Mouse (Mus musculus): ENCODE data around the gene Pcnx2. TPM values are rescaled to one million over a fixed set of nuclear protein-coding genes. Genes with fewer than 3 reads are reported as not detected.

Gene Pcnx2
- polyA plus RNA-seq, 1 experiment, result 0.45 TPM

GRCm38 (mm10) chr8:125768079-125768478 is 130.0 kb downstream of the Pcnx2 start:
- Histone ChIP-seq H3K4me1 (ENCODE audit: control insufficient read depth, insufficient read depth, low read length) (peaks cover under 1% of the 10 kb centered on the region), H3K27me3 (ENCODE audit: control insufficient read depth, insufficient read depth, low read length, poor library complexity, severe bottlenecking) (no peaks in the 10 kb centered on the region), H3K9ac (ENCODE audit: low read depth, poor library complexity, severe bottlenecking) (no peak overlapping the region), H3K36me3 (ENCODE audit: control insufficient read depth, insufficient read depth, low read length, poor library complexity, severe bottlenecking) (no peaks in the 10 kb centered on the region), H3K9me3 (replicated peaks; ENCODE audit: control insufficient read depth, insufficient read depth, low read length, poor library complexity, severe bottlenecking) (no peaks in the 10 kb centered on the region), H3K27ac (ENCODE audit: insufficient read depth, low read length) (no peak overlapping the region), H3K4me3 (ENCODE audit: low read depth, low read length) (no peak overlapping the region)
- TF ChIP-seq EP300 (IDR thresholded peaks at IDR 0.05; ENCODE audit: insufficient read depth, low read depth, low read length) (no peak), CTCF (IDR thresholded peaks at IDR 0.05; ENCODE audit: low read depth, low read length) (no peak), POLR2A (IDR thresholded peaks at IDR 0.05; ENCODE audit: insufficient read depth, low read length) (no peak)

GRCm38 (mm10) chr8:125763066-125763786 is 134.9 kb downstream of the Pcnx2 start:
- Histone ChIP-seq H3K9ac (ENCODE audit: low read depth, poor library complexity, severe bottlenecking) (no peak overlapping the region), H3K4me1 (ENCODE audit: control insufficient read depth, insufficient read depth, low read length) (no peaks in the 10 kb centered on the region), H3K27me3 (ENCODE audit: control insufficient read depth, insufficient read depth, low read length, poor library complexity, severe bottlenecking) (no peaks in the 10 kb centered on the region), H3K27ac (ENCODE audit: insufficient read depth, low read length) (no peak overlapping the region), H3K4me3 (ENCODE audit: low read depth, low read length) (no peak overlapping the region), H3K9me3 (replicated peaks; ENCODE audit: control insufficient read depth, insufficient read depth, low read length, poor library complexity, severe bottlenecking) (no peaks in the 10 kb centered on the region), H3K36me3 (ENCODE audit: control insufficient read depth, insufficient read depth, low read length, poor library complexity, severe bottlenecking) (no peaks in the 10 kb centered on the region)
- TF ChIP-seq CTCF (IDR thresholded peaks at IDR 0.05; ENCODE audit: low read depth, low read length) (no peak), EP300 (IDR thresholded peaks at IDR 0.05; ENCODE audit: insufficient read depth, low read depth, low read length) (no peak), POLR2A (IDR thresholded peaks at IDR 0.05; ENCODE audit: insufficient read depth, low read length) (no peak)

GRCm38 (mm10) chr8:125759022-125759421 is 139.1 kb downstream of the Pcnx2 start:
- no peak overlapping the region for H3K9ac ChIP-seq (ENCODE audit: low read depth, poor library complexity, severe bottlenecking)
- TF ChIP-seq POLR2A (IDR thresholded peaks at IDR 0.05; ENCODE audit: insufficient read depth, low read length) (no peak), CTCF (IDR thresholded peaks at IDR 0.05; ENCODE audit: low read depth, low read length) (peak; percentile 83)
- H3K27me3 ChIP-seq (ENCODE audit: control insufficient read depth, insufficient read depth, low read length, poor library complexity, severe bottlenecking), result no peaks in the 10 kb centered on the region
- no peak overlapping the region for H3K4me3 ChIP-seq (ENCODE audit: low read depth, low read length)
- no peaks in the 10 kb centered on the region for H3K36me3 ChIP-seq (ENCODE audit: control insufficient read depth, insufficient read depth, low read length, poor library complexity, severe bottlenecking)
- H3K4me1 ChIP-seq (ENCODE audit: control insufficient read depth, insufficient read depth, low read length), result no peaks in the 10 kb centered on the region
- no peak overlapping the region for H3K27ac ChIP-seq (ENCODE audit: insufficient read depth, low read length)
- no peaks in the 10 kb centered on the region for H3K9me3 ChIP-seq (replicated peaks; ENCODE audit: control insufficient read depth, insufficient read depth, low read length, poor library complexity, severe bottlenecking)

- Histone ChIP-seq H3K9ac (ENCODE audit: low read depth, poor library complexity, severe bottlenecking) (no peak overlapping the region), H3K27me3 (ENCODE audit: control insufficient read depth, insufficient read depth, low read length, poor library complexity, severe bottlenecking) (no peaks in the 10 kb centered on the region), H3K36me3 (ENCODE audit: control insufficient read depth, insufficient read depth, low read length, poor library complexity, severe bottlenecking) (no peaks in the 10 kb centered on the region), H3K9me3 (replicated peaks; ENCODE audit: control insufficient read depth, insufficient read depth, low read length, poor library complexity, severe bottlenecking) (no peaks in the 10 kb centered on the region), H3K4me1 (ENCODE audit: control insufficient read depth, insufficient read depth, low read length) (no peaks in the 10 kb centered on the region), H3K4me3 (ENCODE audit: low read depth, low read length) (no peak overlapping the region), H3K27ac (ENCODE audit: insufficient read depth, low read length) (no peak overlapping the region)
- TF ChIP-seq CTCF (IDR thresholded peaks at IDR 0.05; ENCODE audit: low read depth, low read length), result no peak
- no peak for TF ChIP-seq POLR2A (IDR thresholded peaks at IDR 0.05; ENCODE audit: insufficient read depth, low read length)
- TF ChIP-seq EP300 (IDR thresholded peaks at IDR 0.05; ENCODE audit: insufficient read depth, low read depth, low read length), result no peak
Measured at GRCm38 (mm10) chr8:125757106-125757496, 141.0 kb downstream of the Pcnx2 start.

GRCm38 (mm10) chr8:125756391-125757105 is 141.6 kb downstream of the Pcnx2 start:
- Histone ChIP-seq H3K9me3 (replicated peaks; ENCODE audit: control insufficient read depth, insufficient read depth, low read length, poor library complexity, severe bottlenecking) (no peaks in the 10 kb centered on the region), H3K27me3 (ENCODE audit: control insufficient read depth, insufficient read depth, low read length, poor library complexity, severe bottlenecking) (no peaks in the 10 kb centered on the region), H3K27ac (ENCODE audit: insufficient read depth, low read length) (no peak overlapping the region), H3K4me3 (ENCODE audit: low read depth, low read length) (no peak overlapping the region), H3K36me3 (ENCODE audit: control insufficient read depth, insufficient read depth, low read length, poor library complexity, severe bottlenecking) (no peaks in the 10 kb centered on the region), H3K4me1 (ENCODE audit: control insufficient read depth, insufficient read depth, low read length) (no peaks in the 10 kb centered on the region), H3K9ac (ENCODE audit: low read depth, poor library complexity, severe bottlenecking) (no peak overlapping the region)
- TF ChIP-seq CTCF (IDR thresholded peaks at IDR 0.05; ENCODE audit: low read depth, low read length) (no peak), POLR2A (IDR thresholded peaks at IDR 0.05; ENCODE audit: insufficient read depth, low read length) (no peak), EP300 (IDR thresholded peaks at IDR 0.05; ENCODE audit: insufficient read depth, low read depth, low read length) (no peak)

GRCm38 (mm10) chr8:125755896-125756295 is 142.2 kb downstream of the Pcnx2 start:
- Histone ChIP-seq H3K4me3 (ENCODE audit: low read depth, low read length) (no peak overlapping the region), H3K27me3 (ENCODE audit: control insufficient read depth, insufficient read depth, low read length, poor library complexity, severe bottlenecking) (no peaks in the 10 kb centered on the region), H3K27ac (ENCODE audit: insufficient read depth, low read length) (no peak overlapping the region), H3K9ac (ENCODE audit: low read depth, poor library complexity, severe bottlenecking) (no peak overlapping the region), H3K4me1 (ENCODE audit: control insufficient read depth, insufficient read depth, low read length) (no peaks in the 10 kb centered on the region), H3K36me3 (ENCODE audit: control insufficient read depth, insufficient read depth, low read length, poor library complexity, severe bottlenecking) (no peaks in the 10 kb centered on the region), H3K9me3 (replicated peaks; ENCODE audit: control insufficient read depth, insufficient read depth, low read length, poor library complexity, severe bottlenecking) (no peaks in the 10 kb centered on the region)
- no peak for TF ChIP-seq EP300 (IDR thresholded peaks at IDR 0.05; ENCODE audit: insufficient read depth, low read depth, low read length)

Measured in ES-Bruce4 (cell line).